Mouse (Mus musculus): ENCODE measurements around the gene Sec24d.

Sec24d gene

GRCm38 (mm10) chr3:123397562-123398481, 130.6 kb downstream of the Sec24d start:
- DNase-seq (ENCODE audit: low spot score in 2 of 2), result no peak

- peak in 1 of 2 experiments; percentile 24 for DNase-seq (ENCODE audit: low spot score in 2 of 2)
These were observed 137.7 kb downstream of the Sec24d start for GRCm38 (mm10) chr3:123404945-123405344.

DNA sequence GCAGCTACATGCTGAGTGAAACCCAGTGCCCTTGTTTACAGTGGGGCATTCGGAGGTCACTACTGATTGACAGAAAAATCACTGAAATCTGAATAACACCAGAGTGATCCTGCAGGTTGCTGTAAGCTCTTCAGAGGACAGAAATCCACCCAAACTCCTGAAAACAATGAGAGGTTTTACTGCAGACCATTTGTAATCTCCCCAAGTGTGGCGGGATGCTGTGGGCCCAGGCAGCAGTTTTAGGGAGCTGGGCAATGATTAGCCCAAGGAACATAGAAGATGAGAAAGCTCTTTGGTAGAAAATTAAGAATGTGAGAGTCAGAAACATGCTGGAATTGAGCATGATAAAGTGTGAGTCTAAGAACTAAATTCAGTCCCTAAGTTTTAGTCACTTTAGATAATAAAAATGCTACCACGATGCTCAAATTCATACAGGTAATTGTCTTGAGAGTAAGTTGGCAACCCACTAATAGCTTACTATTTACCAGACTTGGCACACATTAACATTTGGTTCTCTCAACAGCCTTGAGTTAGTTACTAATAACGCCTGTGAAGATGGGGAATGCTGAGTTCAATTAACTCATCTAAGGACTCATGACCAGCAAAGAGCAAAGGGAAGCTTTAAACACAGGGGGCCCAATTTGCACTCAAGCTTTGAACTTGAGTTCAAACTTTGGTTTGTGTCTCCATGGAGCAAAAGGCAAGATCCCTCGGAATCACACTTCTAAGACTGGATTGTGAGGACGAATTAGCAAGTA, 144.7 kb downstream of the Sec24d start:
- peak in 1 of 2 experiments; percentile 7 for DNase-seq (ENCODE audit: low spot score in 2 of 2)

DNA sequence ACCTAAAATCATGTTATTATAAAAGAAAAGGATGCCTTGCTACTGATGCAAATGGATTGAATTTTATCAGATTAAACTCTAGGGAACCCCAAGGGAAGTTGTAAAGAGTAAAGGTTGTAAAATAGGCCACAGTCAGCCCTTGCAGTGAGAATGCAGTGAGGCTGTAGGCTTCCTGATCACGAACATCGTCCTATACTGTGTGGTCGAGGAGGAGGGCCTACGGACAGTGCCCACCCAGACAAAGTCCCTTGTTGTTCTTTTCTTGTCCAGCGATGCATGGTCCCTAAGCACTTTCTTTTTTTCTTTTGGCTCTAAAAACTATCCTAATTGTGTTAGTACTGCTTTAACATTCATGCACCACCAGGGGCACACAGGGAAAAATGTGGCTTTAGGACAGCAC, 145.9 kb downstream of the Sec24d start:
- peak in 1 of 2 experiments; percentile 8 for DNase-seq (ENCODE audit: low spot score in 2 of 2)
